Mouse (Mus musculus): ENCODE results near the gene Sec14l2.
A peak's percentile ranks its signal among the peaks of the same experiment; 100 is the strongest.

Sec14l2 gene

GRCm38 (mm10) chr11:4122742-4123579, at the start of gene Sec14l2:
Gene Sec14l2 (minus strand): TSS chr11:4123415.
- DNase-seq = no peak

DNA sequence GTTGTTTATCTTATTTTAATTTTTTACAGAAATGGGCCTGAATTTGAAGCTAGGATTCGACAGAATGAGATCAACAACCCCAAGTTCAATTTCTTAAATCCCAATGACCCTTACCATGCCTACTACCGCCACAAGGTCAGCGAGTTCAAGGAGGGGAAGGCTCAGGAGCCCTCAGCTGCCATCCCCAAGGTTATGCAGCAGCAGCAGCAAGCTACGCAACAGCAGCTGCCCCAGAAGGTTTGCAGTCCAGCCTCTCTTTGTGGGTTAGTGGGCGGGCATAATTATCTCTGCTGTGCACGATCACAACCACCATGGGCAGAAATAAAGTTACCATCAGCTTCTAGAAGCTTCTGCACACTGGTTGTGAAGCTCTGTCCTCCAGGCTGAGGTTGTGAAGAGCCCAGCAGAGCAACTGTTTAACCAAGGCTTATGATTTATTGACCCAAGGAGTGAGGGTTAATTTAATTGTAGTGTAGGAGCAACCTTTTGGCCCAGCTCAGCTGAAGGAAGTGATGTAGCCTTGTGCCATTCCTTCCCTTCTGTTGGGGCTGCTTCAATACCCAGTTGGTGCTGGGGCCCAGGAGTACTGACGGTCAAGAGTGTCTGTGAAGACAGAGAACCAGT, 43.4 kb upstream of the Sec14l2 start:
- DNase-seq = no peak

GRCm38 (mm10) chr11:4164701-4165100, 41.5 kb upstream of the Sec14l2 start:
- no peak for DNase-seq

DNA sequence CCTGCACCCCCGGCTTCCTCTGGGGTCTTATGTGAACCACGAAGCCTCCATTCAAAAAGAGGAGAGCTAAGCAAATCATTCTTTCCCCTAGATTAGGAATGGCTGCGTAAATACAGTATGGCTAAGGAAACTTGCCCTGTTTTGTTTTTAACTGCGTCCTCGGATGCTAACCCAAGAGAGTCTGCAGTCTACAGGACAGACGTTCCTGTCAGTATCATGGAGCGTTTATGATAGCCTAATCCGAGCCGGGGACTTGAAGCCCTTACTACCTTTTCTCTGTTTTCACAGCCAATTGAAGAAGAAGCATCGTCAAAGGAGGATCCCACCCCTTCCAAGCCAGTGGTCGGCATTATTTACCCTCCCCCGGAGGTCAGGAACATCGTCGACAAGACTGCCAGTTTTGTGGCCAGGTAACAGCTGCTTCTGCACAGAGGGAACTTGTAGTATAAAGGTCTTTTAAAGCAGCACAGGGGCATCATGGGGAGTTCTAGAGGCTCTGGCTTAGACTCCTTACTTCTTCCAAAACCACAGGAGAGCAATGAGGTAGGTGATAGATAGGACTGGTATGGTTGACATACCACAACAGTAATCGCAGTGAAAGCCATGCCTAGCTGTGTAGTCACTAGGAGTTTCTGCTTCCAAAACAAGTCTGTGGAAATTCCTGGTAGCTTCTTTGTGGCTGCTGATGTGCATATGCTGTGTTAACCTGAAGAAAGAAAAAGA, 37.7 kb upstream of the Sec14l2 start:
- no peak for DNase-seq

DNA sequence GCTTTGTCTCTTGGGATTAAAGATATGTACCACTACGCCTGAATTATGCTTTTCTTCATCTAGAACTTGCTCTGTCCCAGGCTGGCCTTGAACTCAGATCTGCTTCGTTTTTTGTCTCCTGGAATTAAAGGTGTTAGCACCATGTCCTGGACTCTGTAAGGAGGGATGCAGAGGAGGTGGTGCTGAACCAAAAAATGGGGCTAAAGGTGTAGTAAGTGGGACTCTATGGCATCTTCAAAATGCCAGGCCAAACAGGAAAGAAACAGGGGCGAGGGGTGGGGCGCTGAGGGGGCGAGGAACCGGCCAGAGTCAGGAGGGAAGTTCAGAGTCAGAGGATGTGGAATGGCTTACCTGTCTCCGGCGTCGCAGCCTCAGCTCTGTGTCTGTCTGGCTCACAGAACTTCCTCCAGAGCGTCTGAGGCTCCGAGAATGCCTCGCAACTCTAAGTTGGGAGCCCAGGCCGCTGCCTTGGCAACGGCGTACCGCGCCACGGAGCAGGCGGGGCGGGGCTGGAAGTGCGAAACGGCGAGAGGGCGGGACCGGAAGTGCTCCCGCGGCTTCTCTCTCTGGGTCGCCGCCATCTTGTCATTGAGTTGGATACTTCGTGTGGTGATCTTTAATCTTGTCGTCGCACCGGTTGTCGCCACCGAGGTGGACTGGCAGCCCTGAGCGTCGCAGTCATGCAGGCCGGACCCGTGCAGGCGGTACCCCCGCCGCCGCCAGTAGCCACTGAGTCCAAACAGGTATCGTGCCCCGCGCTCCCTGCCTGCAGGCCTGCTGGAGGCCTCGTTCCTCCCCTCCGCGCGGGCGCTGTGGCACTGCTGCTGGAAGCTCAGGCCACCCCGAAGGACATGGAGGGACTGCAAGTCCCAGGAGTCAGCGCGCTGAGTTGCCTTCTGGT, 36.8 kb upstream of the Sec14l2 start, which contains the start of the genes Ccdc157 and Sf3a1:
Gene Ccdc157 (minus strand): TSS at position 486 of the 901 bp plus-strand sequence.
Gene Sf3a1 (plus strand): TSS at position 543 of the 901 bp plus-strand sequence.
- DNase-seq = peak; percentile 90

DNA sequence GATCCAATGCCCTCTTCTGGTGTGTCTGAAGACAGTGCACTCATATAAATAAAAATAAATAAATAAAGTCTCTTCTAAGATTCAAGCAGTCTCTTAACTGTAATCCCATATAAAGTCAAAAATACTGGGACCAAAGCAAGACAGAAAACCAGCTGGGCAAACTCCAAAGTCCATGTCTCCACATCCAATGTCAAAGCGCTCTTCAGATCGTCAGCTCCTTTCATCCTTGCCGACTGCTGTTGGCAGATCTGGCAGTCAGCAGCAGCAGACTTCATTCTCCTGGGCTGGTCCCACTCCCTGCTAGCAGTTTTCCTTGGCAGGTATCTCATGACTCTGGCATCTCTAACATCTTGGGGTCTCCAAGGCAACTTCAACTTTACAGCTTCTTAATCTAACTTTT, 35.5 kb upstream of the Sec14l2 start:
- DNase-seq = no peak

GRCm38 (mm10) chr11:4155641-4156040, 32.4 kb upstream of the Sec14l2 start:
- DNase-seq = no peak

DNA sequence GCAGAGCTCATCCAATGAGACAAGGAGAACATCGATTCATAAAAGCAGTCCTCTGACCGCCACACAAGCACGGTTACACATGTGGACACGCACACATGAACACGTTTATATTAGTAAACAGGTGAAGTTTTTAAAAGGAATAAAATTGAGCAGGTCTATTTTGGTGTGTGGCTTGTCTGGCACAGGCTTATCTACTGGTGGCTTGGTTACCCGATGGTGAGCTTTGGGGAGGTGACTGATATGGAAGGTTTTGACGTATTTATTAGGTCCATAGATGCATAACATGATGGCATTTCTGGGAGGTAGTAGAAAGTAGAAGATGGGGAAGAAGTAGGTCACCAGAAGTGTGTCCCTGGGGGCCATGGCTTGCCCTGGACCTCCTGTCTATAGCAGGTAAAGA, 30.5 kb upstream of the Sec14l2 start:
- DNase-seq = no peak

DNA sequence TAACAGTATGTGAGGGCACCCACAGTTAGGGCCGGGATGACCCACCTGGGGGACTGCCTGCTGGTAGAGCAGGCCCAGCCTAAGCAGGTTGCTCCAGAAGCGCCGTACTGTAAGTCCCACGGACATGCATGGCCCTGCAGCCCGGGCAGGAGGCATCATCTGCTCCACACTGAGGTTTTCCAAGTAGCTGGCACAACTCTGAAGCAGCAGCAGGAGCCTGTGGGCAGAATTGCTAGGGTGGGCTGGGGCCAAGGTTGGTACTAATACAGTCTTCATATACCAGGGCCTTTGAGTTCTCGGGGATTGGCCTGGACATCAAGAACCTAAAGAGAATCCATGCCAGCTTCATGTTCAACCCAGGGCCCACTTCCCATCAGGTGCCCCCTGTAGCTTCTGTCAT, 26.7 kb upstream of the Sec14l2 start:
- no peak for DNase-seq

GRCm38 (mm10) chr11:4148536-4149156, 25.4 kb upstream of the Sec14l2 start:
- no peak for DNase-seq

DNA sequence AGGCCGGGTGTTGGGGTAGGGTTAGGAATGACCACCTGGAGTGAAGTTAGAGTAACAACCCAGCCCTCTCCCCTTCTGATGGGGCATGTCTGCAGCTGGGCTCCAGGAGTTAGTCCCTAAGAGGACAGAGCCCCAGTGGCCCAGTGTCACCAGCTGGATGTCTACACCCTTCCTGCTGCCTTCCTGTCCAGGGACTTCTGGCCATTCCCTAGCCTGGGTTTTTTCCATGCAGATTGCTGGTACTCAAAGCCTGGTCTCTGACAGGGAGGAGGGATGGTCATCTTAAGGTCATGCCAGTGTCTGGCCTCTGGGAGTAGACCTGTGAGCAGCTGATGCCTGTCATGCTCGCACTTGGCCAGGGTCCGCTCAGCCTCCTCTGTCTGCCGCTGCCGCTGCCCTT, 24.9 kb upstream of the Sec14l2 start:
- DNase-seq = no peak

DNA sequence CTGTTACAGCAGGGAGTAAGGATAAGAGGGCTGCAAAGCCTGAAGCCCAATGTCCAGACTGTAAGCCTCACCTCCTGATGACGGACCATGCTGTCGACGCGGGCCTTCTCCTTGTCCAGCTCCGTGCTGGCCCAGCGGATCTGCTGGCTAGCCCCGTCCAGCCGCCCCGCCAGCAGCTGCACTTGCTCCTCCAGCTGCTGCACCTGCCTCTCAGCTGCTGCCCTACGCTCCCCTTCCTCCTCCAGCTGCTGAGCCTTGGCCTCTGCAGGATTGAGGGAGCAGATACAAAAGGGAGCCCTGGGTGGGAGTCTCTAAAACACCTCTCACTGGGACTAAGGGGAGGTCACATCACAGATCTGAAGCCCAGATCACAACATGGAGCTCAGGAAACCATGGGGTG, 23.9 kb upstream of the Sec14l2 start:
- no peak for DNase-seq

GRCm38 (mm10) chr11:4146381-4146780, 23.2 kb upstream of the Sec14l2 start:
- no peak for DNase-seq

DNA sequence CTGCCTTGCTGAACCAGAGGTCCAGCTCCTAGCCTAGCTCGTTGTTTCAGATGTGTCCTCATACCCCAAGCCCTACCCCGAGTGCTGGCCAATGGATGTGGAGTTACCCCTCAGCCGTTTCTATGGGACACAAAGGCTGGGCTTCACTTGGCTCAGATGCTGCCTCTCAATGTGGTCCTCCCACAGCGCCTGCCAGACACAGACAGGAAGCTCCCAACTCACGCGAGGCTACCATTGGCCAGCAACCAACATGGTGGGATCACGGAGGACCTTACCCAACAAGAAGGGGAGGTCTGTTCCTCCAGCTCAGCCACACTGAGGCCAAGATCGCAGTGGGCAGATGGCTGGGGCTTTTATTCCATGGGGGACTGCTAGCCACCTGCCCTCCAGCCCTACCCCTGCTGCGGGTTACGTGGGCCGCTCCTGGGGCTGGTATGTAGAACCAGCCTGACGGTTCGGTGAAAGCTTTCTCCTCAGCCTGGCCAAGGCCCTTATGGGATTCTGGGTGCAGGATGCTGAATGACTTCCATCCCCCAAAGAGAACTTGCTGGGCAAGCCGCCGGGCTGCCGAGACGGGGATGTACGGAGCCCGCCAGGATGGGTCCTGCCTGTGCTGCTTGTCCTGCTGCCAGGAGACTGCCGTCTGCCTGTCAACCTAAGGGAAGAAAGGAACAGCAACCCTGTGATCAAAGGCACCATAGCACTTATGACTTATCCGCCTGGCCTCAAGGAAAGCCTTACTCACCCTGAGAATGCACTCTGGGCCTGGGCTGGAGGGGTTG, 20.3 kb upstream of the Sec14l2 start:
- no peak for DNase-seq

DNA sequence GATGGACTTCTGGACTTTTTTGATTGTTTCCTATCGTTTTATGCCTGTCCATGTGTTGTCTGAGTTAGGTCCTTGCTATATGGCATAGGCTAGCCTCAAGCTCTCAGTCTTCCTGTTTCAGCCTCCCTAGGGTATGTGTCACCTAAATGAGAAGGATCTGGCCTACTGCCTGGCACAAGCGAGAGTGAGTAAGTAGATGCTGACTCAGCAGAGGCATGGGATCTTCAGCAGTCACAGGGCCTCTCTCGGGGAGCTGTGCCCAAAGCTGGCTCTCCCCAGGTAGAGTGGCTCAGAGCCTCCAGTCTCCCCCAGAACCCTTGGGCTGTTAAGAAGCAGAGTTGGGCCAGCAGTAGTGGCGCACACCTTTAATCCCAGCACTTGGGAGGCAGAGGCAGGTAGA, 19.1 kb upstream of the Sec14l2 start:
- no peak for DNase-seq

GRCm38 (mm10) chr11:4141505-4141904, 18.3 kb upstream of the Sec14l2 start:
- DNase-seq = no peak

- no peak for DNase-seq
Measured at GRCm38 (mm10) chr11:4138964-4139363, 15.7 kb upstream of the Sec14l2 start.

- peak; percentile 89 for DNase-seq
Measured at GRCm38 (mm10) chr11:4134986-4135935, 12.0 kb upstream of the Sec14l2 start, which contains the start of gene Rnf215. Gene Rnf215 (plus strand): TSS chr11:4135202.

DNA sequence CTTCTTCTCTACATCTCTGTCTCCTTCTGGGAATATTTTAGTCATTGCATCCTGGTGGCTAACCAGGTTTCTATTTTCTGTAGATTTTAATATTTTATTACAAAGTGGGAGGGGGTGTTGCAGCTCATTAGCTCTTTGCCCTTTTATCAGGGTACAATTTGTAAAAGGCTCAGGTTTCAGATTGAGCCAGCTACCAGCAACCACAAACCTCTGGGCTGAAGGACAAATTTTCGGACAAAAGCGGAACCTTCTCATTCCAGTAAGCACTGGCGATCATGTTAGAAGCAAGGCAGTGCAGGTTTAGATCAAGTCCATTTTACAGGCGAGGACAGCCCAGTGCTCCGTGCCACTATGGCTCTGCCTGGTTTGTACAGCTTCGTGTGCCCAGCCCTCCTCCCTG, 11.2 kb upstream of the Sec14l2 start:
- DNase-seq = no peak

- DNase-seq = no peak
Measured at GRCm38 (mm10) chr11:4133450-4133849, 10.2 kb upstream of the Sec14l2 start.
